In the genomic region with DNA sequence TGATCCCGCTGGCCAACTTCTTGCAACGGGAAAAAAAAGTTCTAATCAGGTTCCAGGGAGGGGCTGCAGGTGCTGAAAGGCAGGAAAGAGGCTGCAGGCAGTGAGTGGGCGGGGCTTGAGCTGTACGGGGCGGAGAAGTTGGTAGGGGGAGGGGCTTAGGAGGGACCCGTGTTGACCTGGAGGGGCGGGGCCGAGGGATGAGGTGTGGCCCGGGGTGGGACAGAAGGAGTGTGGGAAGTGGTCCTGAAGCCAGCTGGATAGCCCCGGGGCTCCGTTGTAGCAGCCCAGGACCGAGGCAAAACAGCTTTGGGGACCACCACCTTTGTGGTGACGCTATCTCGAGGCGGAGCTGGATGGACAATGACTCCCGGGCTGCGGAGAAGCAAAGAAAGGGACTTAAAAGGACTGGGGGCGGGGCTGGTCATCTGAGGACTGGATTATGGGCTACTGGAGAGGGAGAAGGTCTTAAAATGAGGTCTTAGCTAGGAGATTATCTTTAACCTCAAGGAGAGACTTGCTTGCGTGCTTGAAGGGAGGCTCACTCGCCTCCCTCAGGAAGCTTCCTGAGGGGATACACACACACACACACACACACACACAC, we compare ENCODE assay signal across 8 mouse cellular contexts. TPM values are rescaled to one million over a fixed set of nuclear protein-coding genes. Genes with fewer than 3 reads are reported as not detected.
DNase-seq lines count a peak whose midpoint lies in the region; ATAC-seq lines count a peak whose summit lies in the region.

No protein-coding gene starts in this region.

- H3K4me3 ChIP-seq in kidney, embryonic 14.5 days (ENCODE audit: low read length), result peak overlapping the region; percentile 35
- peak overlapping the region; percentile 14; the same call in 1 of the 2 replicates for H3K4me3 ChIP-seq in embryonic facial prominence, embryonic 11.5 days (ENCODE audit: low read depth, low read length)
- peak overlapping the region; percentile 40 for H3K4me3 ChIP-seq in intestine, embryonic 15.5 days (replicated peaks)

- ATAC-seq in kidney, embryonic 14.5 days (ENCODE audit: low FRiP score, low TSS enrichment), result peak; percentile 73
- no peak for ATAC-seq in embryonic facial prominence, embryonic 11.5 days (replicated peaks; ENCODE audit: insufficient number of reproducible peaks, low FRiP score, low TSS enrichment, low read depth)
- ATAC-seq in intestine, embryonic 15.5 days, result peak; percentile 85

- peak overlapping the region; percentile 45 for H3K4me2 ChIP-seq in kidney, embryonic 14.5 days (replicated peaks; ENCODE audit: low read depth, low read length)
- peak overlapping the region; percentile 51 for H3K4me2 ChIP-seq in embryonic facial prominence, embryonic 11.5 days (ENCODE audit: low read depth, low read length)
- H3K4me2 ChIP-seq in intestine, embryonic 15.5 days (replicated peaks), result peak overlapping the region; percentile 69

- no peak overlapping the region for H3K9ac ChIP-seq in kidney, embryonic 14.5 days (ENCODE audit: low read depth, low read length)
- peak overlapping the region; percentile 25; the same call in 1 of the 2 replicates for H3K9ac ChIP-seq in embryonic facial prominence, embryonic 11.5 days (replicated peaks; ENCODE audit: low read length)
- H3K9ac ChIP-seq in intestine, embryonic 15.5 days, result 0 out of 2 replicates have a peak overlapping the region, but pooled peaks have one; percentile 6

- peaks cover 20% of the 10 kb centered on the region for H3K27me3 ChIP-seq in kidney, embryonic 14.5 days (ENCODE audit: control insufficient read depth, insufficient read depth, low read length)
- H3K27me3 ChIP-seq in embryonic facial prominence, embryonic 11.5 days (ENCODE audit: control insufficient read depth, insufficient read depth, low read length), result peaks cover 6% of the 10 kb centered on the region; the same call in 1 of the 2 replicates
- peaks cover 12% of the 10 kb centered on the region for H3K27me3 ChIP-seq in intestine, embryonic 15.5 days (replicated peaks)

- no peaks in the 10 kb centered on the region for H3K36me3 ChIP-seq in kidney, embryonic 14.5 days (ENCODE audit: control insufficient read depth, insufficient read depth, low read length)
- no peaks in the 10 kb centered on the region for H3K36me3 ChIP-seq in embryonic facial prominence, embryonic 11.5 days (replicated peaks; ENCODE audit: control insufficient read depth, insufficient read depth, low read depth, low read length)
- H3K36me3 ChIP-seq in intestine, embryonic 15.5 days, result no peaks in the 10 kb centered on the region

- 1% methylated on average over 20 of the region's 20 CpGs for WGBS in kidney, embryonic 14.5 days
- 2% methylated on average over 20 of the region's 20 CpGs for WGBS in embryonic facial prominence, embryonic 11.5 days
- 2% methylated on average over 20 of the region's 20 CpGs for WGBS in intestine, embryonic 15.5 days

- no peaks in the 10 kb centered on the region for H3K9me3 ChIP-seq in kidney, embryonic 14.5 days (ENCODE audit: control insufficient read depth, low read length)
- H3K9me3 ChIP-seq in embryonic facial prominence, embryonic 11.5 days (replicated peaks; ENCODE audit: control insufficient read depth, low read length), result no peaks in the 10 kb centered on the region
- H3K9me3 ChIP-seq in intestine, embryonic 15.5 days, result no peaks in the 10 kb centered on the region

- DNase-seq in kidney, adult 11 months, result no peak
- DNase-seq in embryonic facial prominence, embryonic 11.5 days (ENCODE audit: low spot score), result peak; percentile 65
- peak; percentile 66 for DNase-seq in mesoderm, embryonic 11.5 days (ENCODE audit: low read depth, low spot score)
- peak; percentile 55 for DNase-seq in thymus, postnatal 0 days (ENCODE audit: low spot score)
- no peak for DNase-seq in T-cell, adult 2 months (ENCODE audit: low spot score)
- no peak for DNase-seq in cerebellum, adult 8-10 months

- 0 out of 2 replicates have a peak, but pooled peaks cover 10% of the 10 kb centered on the region for H3K4me1 ChIP-seq in kidney, embryonic 14.5 days (ENCODE audit: control insufficient read depth, insufficient read depth, low read length)
- H3K4me1 ChIP-seq in embryonic facial prominence, embryonic 11.5 days (ENCODE audit: control insufficient read depth, insufficient read depth, low read length), result no peaks in the 10 kb centered on the region
- peaks cover 11% of the 10 kb centered on the region; the same call in 1 of the 2 replicates for H3K4me1 ChIP-seq in intestine, embryonic 15.5 days (replicated peaks)

- no peak overlapping the region for H3K27ac ChIP-seq in kidney, embryonic 14.5 days (ENCODE audit: low read depth, low read length)
- no peak overlapping the region for H3K27ac ChIP-seq in embryonic facial prominence, embryonic 11.5 days (replicated peaks; ENCODE audit: low read depth, low read length)
- no peak overlapping the region for H3K27ac ChIP-seq in intestine, embryonic 15.5 days

RNA-seq across cellular contexts. Expression of gene Lrrc3c, which starts 4.1 kb away (rescaled TPM):
- not detected in 2 replicates for polyA plus RNA-seq in kidney, embryonic 14.5 days (2014; fragmentation: Nextera tagmentation; extraction: Ambion mirVana)
- not detected in 2 replicates for polyA plus RNA-seq in embryonic facial prominence, embryonic 11.5 days (2014; fragmentation: Nextera tagmentation; extraction: Ambion mirVana)
- not detected in 2 replicates for polyA plus RNA-seq in intestine, embryonic 15.5 days (2015; fragmentation: Nextera tagmentation; extraction: Ambion mirVana)
- polyA plus RNA-seq in thymus, postnatal 0 days (2015; fragmentation: Nextera tagmentation; extraction: Ambion mirVana), result not detected in 2 replicates

RNA-seq across cellular contexts. Expression of gene Ormdl3, which starts 15.0 kb away (rescaled TPM):
- polyA plus RNA-seq in kidney, embryonic 14.5 days (2014; fragmentation: Nextera tagmentation; extraction: Ambion mirVana), result 7.1 and 26.6 TPM in 2 replicates
- 8.0 and 9.3 TPM in 2 replicates for polyA plus RNA-seq in embryonic facial prominence, embryonic 11.5 days (2014; fragmentation: Nextera tagmentation; extraction: Ambion mirVana)
- 50.5 and 55.2 TPM in 2 replicates for polyA plus RNA-seq in intestine, embryonic 15.5 days (2015; fragmentation: Nextera tagmentation; extraction: Ambion mirVana)
- polyA plus RNA-seq in thymus, postnatal 0 days (2015; fragmentation: Nextera tagmentation; extraction: Ambion mirVana), result 37.6 and 38.5 TPM in 2 replicates

RNA-seq across cellular contexts. Expression of gene Gm12355, which starts 23.3 kb away (rescaled TPM):
- polyA plus RNA-seq in kidney, embryonic 14.5 days (2014; fragmentation: Nextera tagmentation; extraction: Ambion mirVana), result 0.60 and 1.2 TPM in 2 replicates
- 0.83 and 1.2 TPM in 2 replicates for polyA plus RNA-seq in embryonic facial prominence, embryonic 11.5 days (2014; fragmentation: Nextera tagmentation; extraction: Ambion mirVana)
- 0.99 and 1.0 TPM in 2 replicates for polyA plus RNA-seq in intestine, embryonic 15.5 days (2015; fragmentation: Nextera tagmentation; extraction: Ambion mirVana)
- 0.78 and 1.1 TPM in 2 replicates for polyA plus RNA-seq in thymus, postnatal 0 days (2015; fragmentation: Nextera tagmentation; extraction: Ambion mirVana)

RNA-seq across cellular contexts. Expression of gene Gsdma3, which starts 24.0 kb away (rescaled TPM):
- not detected in 2 replicates for polyA plus RNA-seq in kidney, embryonic 14.5 days (2014; fragmentation: Nextera tagmentation; extraction: Ambion mirVana)
- not detected in 2 replicates for polyA plus RNA-seq in embryonic facial prominence, embryonic 11.5 days (2014; fragmentation: Nextera tagmentation; extraction: Ambion mirVana)
- polyA plus RNA-seq in intestine, embryonic 15.5 days (2015; fragmentation: Nextera tagmentation; extraction: Ambion mirVana), result not detected in 2 replicates
- 0.26 and 0.42 TPM in 2 replicates for polyA plus RNA-seq in thymus, postnatal 0 days (2015; fragmentation: Nextera tagmentation; extraction: Ambion mirVana)

RNA-seq across cellular contexts. Expression of gene Gsdma2, which starts 44.4 kb away (rescaled TPM):
- polyA plus RNA-seq in kidney, embryonic 14.5 days (2014; fragmentation: Nextera tagmentation; extraction: Ambion mirVana), result not detected in 2 replicates
- not detected in 2 replicates for polyA plus RNA-seq in embryonic facial prominence, embryonic 11.5 days (2014; fragmentation: Nextera tagmentation; extraction: Ambion mirVana)
- 0.20 and 0.21 TPM in 2 replicates for polyA plus RNA-seq in intestine, embryonic 15.5 days (2015; fragmentation: Nextera tagmentation; extraction: Ambion mirVana)
- 0.65 and 1.1 TPM in 2 replicates for polyA plus RNA-seq in thymus, postnatal 0 days (2015; fragmentation: Nextera tagmentation; extraction: Ambion mirVana)

Comparison
In these comparisons a context has a peak if more than half of its experiments do, and no peak if none do; other contexts are left out.
1. DNase-seq: peak in embryonic facial prominence, embryonic 11.5 days (single experiment), mesoderm, embryonic 11.5 days (single experiment) and thymus, postnatal 0 days (single experiment); none in kidney, adult 11 months (single experiment), T-cell, adult 2 months (single experiment) and cerebellum, adult 8-10 months (single experiment).
2. Peak in every context shown above with its lines, with median percentiles within 50 percentile points of each other: H3K4me2 ChIP-seq and H3K4me3 ChIP-seq.